Mouse (Mus musculus): ENCODE results near the gene Apaf1. TPM values are rescaled to one million over a fixed set of nuclear protein-coding genes. Genes with fewer than 3 reads are reported as not detected.

Apaf1 gene
- total and polyA plus RNA-seq, 2 experiments from 2014 or later = 5.1 to 21.8 TPM

- WGBS = 56% methylated on average over 4 of the region's 4 CpGs
- no peak for ATAC-seq (ENCODE audit: insufficient read depth, low read depth)
Measured at GRCm38 (mm10) chr10:91109841-91110240, 27.3 kb upstream of the Apaf1 start.

DNA sequence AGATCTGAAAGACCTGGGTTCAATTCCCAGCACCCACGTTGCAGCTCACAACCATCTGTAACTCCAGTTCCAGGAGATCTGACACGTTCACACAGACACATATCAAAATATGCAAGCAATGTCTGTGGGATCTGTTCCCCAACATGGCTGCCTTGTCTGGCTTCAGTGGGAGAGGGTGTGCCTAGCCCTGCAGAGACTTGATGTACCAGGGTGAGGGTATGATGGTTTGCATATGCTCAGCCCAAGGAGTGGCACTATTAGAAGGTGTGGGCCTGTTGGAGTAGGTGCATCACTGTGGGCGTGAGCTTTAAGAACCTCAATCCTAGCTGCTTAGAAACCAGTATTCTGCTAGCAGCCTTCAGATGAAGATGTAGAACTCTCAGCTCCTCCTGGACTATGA lies 23.4 kb upstream of the Apaf1 start:
- H3K4me3 ChIP-seq (ENCODE audit: low read depth, low read length) = no peak overlapping the region

More at GRCm38 (mm10) chr10:91109841-91110240, 27.3 kb upstream of the Apaf1 start:
- TF ChIP-seq CTCF (IDR thresholded peaks at IDR 0.05; ENCODE audit: low read depth) (no peak), EP300 (IDR thresholded peaks at IDR 0.05; ENCODE audit: low read depth) (no peak)
- DNase-seq (ENCODE audit: low spot score) = no peak
- H3K27ac ChIP-seq (ENCODE audit: low read depth) = no peak overlapping the region
- H3K27me3 ChIP-seq (ENCODE audit: control insufficient read depth, insufficient read depth, low read length) = no peaks in the 10 kb centered on the region
- no peak overlapping the region for H3K9ac ChIP-seq (replicated peaks; ENCODE audit: low read depth, low read length)
- H3K9me3 ChIP-seq (replicated peaks; ENCODE audit: control insufficient read depth, low read length) = 0 out of 2 replicates have a peak, but pooled peaks cover 8% of the 10 kb centered on the region
- peaks cover 20% of the 10 kb centered on the region for H3K36me3 ChIP-seq (replicated peaks; ENCODE audit: control insufficient read depth, insufficient read depth, low read length)
- no peak overlapping the region for H3K4me3 ChIP-seq (ENCODE audit: low read depth, low read length)
- H3K4me1 ChIP-seq (ENCODE audit: control insufficient read depth, insufficient read depth) = no peaks in the 10 kb centered on the region
- no peak overlapping the region for H3K4me2 ChIP-seq (ENCODE audit: low read depth, low read length)

DNA sequence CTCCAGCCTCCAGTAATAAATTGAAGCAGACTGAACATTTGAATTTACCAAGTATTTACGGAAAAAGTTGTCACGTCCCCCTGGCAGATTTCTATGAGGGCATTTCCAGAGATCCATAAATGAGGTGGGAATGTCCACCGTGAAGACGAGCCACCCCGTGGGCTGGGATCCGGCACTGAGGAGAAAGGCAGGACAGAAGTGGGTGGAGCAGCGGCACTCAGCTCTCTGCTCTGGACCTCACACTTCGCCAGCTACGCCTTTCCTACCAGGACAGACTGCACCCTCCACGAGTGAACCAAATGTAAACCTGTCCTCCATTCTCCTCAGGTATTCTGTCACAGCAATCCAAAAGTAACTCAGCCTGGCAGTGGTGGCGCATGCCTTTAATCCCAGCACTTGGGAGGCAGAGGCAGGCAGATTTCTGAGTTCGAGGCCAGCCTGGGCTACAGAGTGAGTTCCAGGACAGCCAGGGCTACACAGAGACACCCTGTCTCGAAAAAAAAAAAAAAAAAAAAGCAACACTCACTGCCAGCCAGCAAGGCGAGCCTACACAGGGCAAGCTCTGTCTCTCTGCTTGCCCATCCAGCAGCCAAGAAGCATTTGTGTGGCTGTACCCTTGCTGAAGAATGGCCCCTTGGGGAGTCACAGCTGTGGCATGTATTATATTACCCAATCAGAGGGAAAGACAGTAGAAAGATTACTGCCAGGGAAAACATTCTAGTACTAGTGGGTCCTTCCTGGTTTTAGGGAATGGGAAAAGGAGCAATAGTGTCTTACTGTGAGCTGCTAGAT lies 20.4 kb upstream of the Apaf1 start:
- Histone ChIP-seq H3K4me2 (ENCODE audit: low read depth, low read length) (no peak overlapping the region), H3K9ac (replicated peaks; ENCODE audit: low read depth, low read length) (no peak overlapping the region), H3K4me1 (ENCODE audit: control insufficient read depth, insufficient read depth) (no peaks in the 10 kb centered on the region), H3K4me3 (ENCODE audit: low read depth, low read length) (no peak overlapping the region), H3K27me3 (ENCODE audit: control insufficient read depth, insufficient read depth, low read length) (no peaks in the 10 kb centered on the region), H3K9me3 (replicated peaks; ENCODE audit: control insufficient read depth, low read length) (no peaks in the 10 kb centered on the region), H3K36me3 (replicated peaks; ENCODE audit: control insufficient read depth, insufficient read depth, low read length) (peaks cover 13% of the 10 kb centered on the region), H3K27ac (ENCODE audit: low read depth) (no peak overlapping the region)
- TF ChIP-seq EP300 (IDR thresholded peaks at IDR 0.05; ENCODE audit: low read depth) (no peak), CTCF (IDR thresholded peaks at IDR 0.05; ENCODE audit: low read depth) (no peak)
- WGBS = 88% methylated on average over 14 of the region's 14 CpGs
- DNase-seq (ENCODE audit: low spot score) = no peak
- ATAC-seq (ENCODE audit: insufficient read depth, low read depth) = no peak

More for the DNA sequence above, 23.4 kb upstream of the Apaf1 start:
- H3K4me1 ChIP-seq (ENCODE audit: control insufficient read depth, insufficient read depth) = no peaks in the 10 kb centered on the region
- no peaks in the 10 kb centered on the region for H3K27me3 ChIP-seq (ENCODE audit: control insufficient read depth, insufficient read depth, low read length)
- TF ChIP-seq EP300 (IDR thresholded peaks at IDR 0.05; ENCODE audit: low read depth) = no peak
- no peak for TF ChIP-seq CTCF (IDR thresholded peaks at IDR 0.05; ENCODE audit: low read depth)
- H3K4me2 ChIP-seq (ENCODE audit: low read depth, low read length) = no peak overlapping the region
- ATAC-seq (ENCODE audit: insufficient read depth, low read depth) = no peak
- H3K9me3 ChIP-seq (replicated peaks; ENCODE audit: control insufficient read depth, low read length) = 0 out of 2 replicates have a peak, but pooled peaks cover 6% of the 10 kb centered on the region
- peaks cover 13% of the 10 kb centered on the region for H3K36me3 ChIP-seq (replicated peaks; ENCODE audit: control insufficient read depth, insufficient read depth, low read length)
- no peak for DNase-seq (ENCODE audit: low spot score)
- WGBS = 83% methylated on average over 3 of the region's 3 CpGs
- no peak overlapping the region for H3K9ac ChIP-seq (replicated peaks; ENCODE audit: low read depth, low read length)
- H3K27ac ChIP-seq (ENCODE audit: low read depth) = no peak overlapping the region

DNA sequence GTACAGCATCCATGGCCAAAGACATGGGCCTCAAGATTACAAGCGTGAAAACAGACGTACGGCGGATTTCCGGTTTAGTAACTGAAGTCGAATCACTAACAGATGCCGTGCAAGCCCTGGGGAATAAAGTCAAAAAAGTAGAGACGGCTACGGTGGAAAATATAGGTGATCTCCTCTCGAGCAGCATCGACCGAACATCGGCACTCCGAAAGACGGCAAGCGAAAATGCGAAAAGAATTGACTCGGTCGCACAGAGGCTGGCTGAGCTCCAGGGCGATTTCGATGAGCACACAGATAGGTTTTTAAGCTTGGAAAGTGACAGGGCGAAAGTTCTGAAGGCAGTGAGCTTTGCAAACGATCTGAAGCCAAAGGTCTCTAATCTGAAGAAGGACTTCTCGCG lies 19.4 kb upstream of the Apaf1 start:
- no peaks in the 10 kb centered on the region for H3K9me3 ChIP-seq (replicated peaks; ENCODE audit: control insufficient read depth, low read length)
- no peak overlapping the region for H3K27ac ChIP-seq (ENCODE audit: low read depth)
- H3K27me3 ChIP-seq (ENCODE audit: control insufficient read depth, insufficient read depth, low read length) = no peaks in the 10 kb centered on the region
- DNase-seq (ENCODE audit: low spot score) = no peak
- 90% methylated on average over 25 of the region's 25 CpGs for WGBS
- peaks cover 13% of the 10 kb centered on the region for H3K36me3 ChIP-seq (replicated peaks; ENCODE audit: control insufficient read depth, insufficient read depth, low read length)
- H3K9ac ChIP-seq (replicated peaks; ENCODE audit: low read depth, low read length) = no peak overlapping the region
- no peaks in the 10 kb centered on the region for H3K4me1 ChIP-seq (ENCODE audit: control insufficient read depth, insufficient read depth)
- no peak overlapping the region for H3K4me2 ChIP-seq (ENCODE audit: low read depth, low read length)
- no peak for TF ChIP-seq EP300 (IDR thresholded peaks at IDR 0.05; ENCODE audit: low read depth)
- TF ChIP-seq CTCF (IDR thresholded peaks at IDR 0.05; ENCODE audit: low read depth) = no peak
- H3K4me3 ChIP-seq (ENCODE audit: low read depth, low read length) = no peak overlapping the region
- ATAC-seq (ENCODE audit: insufficient read depth, low read depth) = no peak

DNA sequence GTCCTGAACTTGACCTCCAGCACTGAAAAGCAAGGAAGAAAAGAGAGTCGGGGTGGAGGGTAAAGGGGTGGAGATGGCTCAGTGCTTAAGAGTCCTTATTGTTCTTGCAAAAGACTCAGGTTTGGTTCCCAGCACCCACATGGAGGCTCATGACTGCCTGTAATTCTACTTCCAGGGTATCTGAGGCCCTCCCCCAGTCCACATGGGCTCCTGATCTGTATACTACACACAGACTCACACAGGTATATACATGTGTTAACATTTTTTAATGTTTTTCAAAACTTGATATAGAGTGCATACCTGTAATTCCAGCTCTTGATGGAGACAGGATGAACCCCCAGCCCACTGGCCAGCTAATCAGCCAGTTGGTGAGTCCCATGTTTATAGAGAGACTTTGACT lies 17.5 kb upstream of the Apaf1 start:
- WGBS = 91% methylated on average over 1 of the region's 1 CpGs
- H3K4me3 ChIP-seq (ENCODE audit: low read depth, low read length) = no peak overlapping the region
- DNase-seq (ENCODE audit: low spot score) (no peak), ATAC-seq (ENCODE audit: insufficient read depth, low read depth) (no peak)
- TF ChIP-seq CTCF (IDR thresholded peaks at IDR 0.05; ENCODE audit: low read depth) = no peak
- TF ChIP-seq EP300 (IDR thresholded peaks at IDR 0.05; ENCODE audit: low read depth) = no peak
- no peak overlapping the region for H3K27ac ChIP-seq (ENCODE audit: low read depth)
- H3K4me1 ChIP-seq (ENCODE audit: control insufficient read depth, insufficient read depth) = no peaks in the 10 kb centered on the region
- no peaks in the 10 kb centered on the region for H3K27me3 ChIP-seq (ENCODE audit: control insufficient read depth, insufficient read depth, low read length)
- H3K9ac ChIP-seq (replicated peaks; ENCODE audit: low read depth, low read length) = no peak overlapping the region
- H3K36me3 ChIP-seq (replicated peaks; ENCODE audit: control insufficient read depth, insufficient read depth, low read length) = peaks cover 21% of the 10 kb centered on the region
- H3K4me2 ChIP-seq (ENCODE audit: low read depth, low read length) = no peak overlapping the region
- H3K9me3 ChIP-seq (replicated peaks; ENCODE audit: control insufficient read depth, low read length) = no peaks in the 10 kb centered on the region

All from heart, postnatal 0 days (tissue).